Mouse (Mus musculus) midbrain, embryonic 16.5 days (tissue): ENCODE results near the gene Cfap97. TPM values are rescaled to one million over a fixed set of nuclear protein-coding genes. Genes with fewer than 3 reads are reported as not detected.

Experiments used
- ATAC-seq: fragments of 200-750 bp; cut with Nextera tagmentation; 2 replicates; pipeline ENCODE4 v1.8.0; 2017; ENCODE audit warnings: moderate TSS enrichment
- H3K27ac ChIP-seq: fragments of 300-500 bp; sonication (generic); 2 replicates; pipeline ENCODE4 v1.5.1; 2014; ENCODE audit warnings: mild to moderate bottlenecking, low read length, mixed read lengths
- H3K27me3 ChIP-seq: fragments of 300-500 bp; sonication (generic); 2 replicates; pipeline ENCODE4 v1.6.1; 2014; ENCODE audit warnings: low read depth, low read length, mixed read lengths; ENCODE audit not compliant: control insufficient read depth, insufficient read depth
- H3K36me3 ChIP-seq: fragments of 300-500 bp; sonication (generic); 2 replicates; pipeline ENCODE4 v1.6.1; 2014; ENCODE audit warnings: mild to moderate bottlenecking, low read length, moderate library complexity, mixed read lengths; ENCODE audit not compliant: control insufficient read depth, insufficient read depth
- H3K4me1 ChIP-seq: fragments of 300-500 bp; sonication (generic); 2 replicates; pipeline ENCODE4 v1.6.1; 2014; ENCODE audit warnings: mild to moderate bottlenecking, low read length, mixed read lengths; ENCODE audit not compliant: control insufficient read depth, insufficient read depth
- H3K4me2 ChIP-seq: fragments of 300-500 bp; sonication (generic); 2 replicates; pipeline ENCODE4 v1.6.1; 2014; ENCODE audit warnings: mild to moderate bottlenecking, low read length, mixed read lengths
- H3K4me3 ChIP-seq: fragments of 300-500 bp; sonication (generic); 2 replicates; pipeline ENCODE4 v1.5.1; 2014; ENCODE audit warnings: low read depth, mild to moderate bottlenecking, low read length, moderate library complexity, mixed read lengths
- H3K9ac ChIP-seq: fragments of 300-500 bp; sonication (generic); 2 replicates; pipeline ENCODE4 v1.6.1; 2014; ENCODE audit warnings: low read depth, low read length, mixed read lengths
- H3K9me3 ChIP-seq: fragments of 300-500 bp; sonication (generic); replicated peaks from 2 replicates; pipeline ENCODE4 v1.6.1; 2014; ENCODE audit warnings: mild to moderate bottlenecking, low read length, mixed read lengths; ENCODE audit not compliant: control insufficient read depth, poor library complexity, severe bottlenecking
- WGBS: fragments of 180-500 bp; shearing (Covaris S2); extraction: QIAGEN DNeasy Blood & Tissue Kit; methylation state at CpG from one replicate; pipeline ENCODE4 v1.1.7; 2014; 5-methylcytosine and 5-hydroxymethylcytosine counted together
- polyA plus RNA-seq: library from polyadenylated mRNA; unstranded; fragments of >200 nt; fragmentation: Nextera tagmentation; extraction: Ambion mirVana; gene quantifications from 2 replicates; pipeline ENCODE4 v1.2.1, GENCODE M21; 2015

The Cfap97 gene
- polyA plus RNA-seq, 1 experiment from 2014 or later = 29.2 TPM

DNA sequence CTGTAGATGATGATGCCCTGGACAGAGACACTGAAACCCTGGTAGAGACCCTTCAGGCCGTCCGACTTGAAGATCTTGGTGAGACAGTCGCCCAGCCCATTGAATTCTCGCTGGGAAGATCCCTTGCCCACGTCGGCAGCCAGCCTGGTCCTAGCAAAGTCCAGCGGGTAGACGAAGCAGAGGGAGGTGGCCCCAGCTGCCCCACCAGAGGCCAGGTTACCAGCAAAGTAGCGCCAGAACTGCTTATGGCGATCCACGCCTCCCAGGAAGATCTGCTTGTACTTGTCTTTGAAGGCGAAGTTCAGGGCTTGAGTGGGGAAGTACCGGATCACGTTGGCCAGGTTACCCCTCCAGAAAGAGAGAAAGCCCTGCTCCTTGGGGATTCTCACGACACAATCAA is 57.5 kb downstream of the Cfap97 start:
- Histone ChIP-seq H3K4me1 (peaks cover 32% of the 10 kb centered on the region), H3K4me3 (peak overlapping the region; percentile 85), H3K9me3 (no peaks in the 10 kb centered on the region), H3K27ac (no peak overlapping the region), H3K36me3 (peaks cover 21% of the 10 kb centered on the region; the same call in 1 of the 2 replicates), H3K9ac (peak overlapping the region; percentile 23; the same call in 1 of the 2 replicates), H3K4me2 (peak overlapping the region; percentile 95), H3K27me3 (no peaks in the 10 kb centered on the region)
- no peak for ATAC-seq
- 78% methylated on average over 15 of the region's 15 CpGs for WGBS

DNA sequence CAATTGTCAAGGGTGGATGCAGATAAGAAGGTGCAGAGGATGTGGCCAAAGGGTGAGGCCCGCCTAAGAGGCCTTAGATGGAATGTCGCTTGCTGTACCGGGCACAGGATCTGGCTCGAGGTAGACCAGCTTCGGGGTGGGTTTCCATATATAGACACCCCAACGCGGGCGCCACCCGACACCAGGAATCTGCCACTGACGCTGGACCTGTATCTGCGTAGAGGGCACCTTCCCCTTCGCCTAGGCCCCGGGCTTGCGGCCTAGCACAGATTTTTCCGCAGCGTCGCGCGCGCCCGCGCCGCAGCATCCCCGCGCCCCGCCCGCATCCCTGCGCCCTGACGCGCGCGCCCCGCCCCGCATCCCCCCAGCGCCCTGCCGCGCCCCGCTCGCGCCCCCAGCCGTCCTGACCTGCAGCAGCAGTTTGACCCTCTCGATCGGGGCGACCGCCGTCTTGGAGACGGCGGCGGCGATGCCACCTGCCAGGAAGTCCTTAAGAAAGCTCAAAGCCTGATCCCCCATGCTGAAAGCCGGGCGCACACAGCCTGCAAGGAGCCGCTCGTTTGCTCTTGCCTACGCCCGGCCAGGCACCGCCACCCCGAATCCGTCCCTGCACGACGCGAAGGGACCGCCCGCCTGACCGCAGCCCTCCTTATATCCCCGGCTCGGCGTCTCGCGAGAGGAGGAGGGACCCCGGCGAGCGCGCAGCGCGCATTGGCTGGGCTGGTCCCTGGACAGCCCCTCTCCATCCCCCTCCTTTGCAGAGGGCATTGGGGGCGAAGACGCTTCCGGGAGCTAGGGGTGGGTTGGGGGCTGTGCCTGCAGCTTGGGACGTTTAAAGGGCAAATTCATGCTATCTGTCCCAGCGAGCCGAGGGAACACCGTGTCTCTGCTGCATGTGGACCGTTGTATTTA is 59.1 kb downstream of the Cfap97 start, which contains the start of gene Slc25a4:
Gene Slc25a4, minus strand, starts transcription at position 881 of the 912 bp plus-strand sequence.
- Histone ChIP-seq H3K36me3 (peaks cover 10% of the 10 kb centered on the region; the same call in 1 of the 2 replicates), H3K9me3 (no peaks in the 10 kb centered on the region), H3K27ac (peak within 1 kb of the TSS; percentile 99), H3K4me1 (peaks cover 32% of the 10 kb centered on the region), H3K4me3 (peak within 1 kb of the TSS; percentile 85), H3K27me3 (no peaks in the 10 kb centered on the region), H3K4me2 (peak within 1 kb of the TSS; percentile 95), H3K9ac (peak within 1 kb of the TSS; percentile 97)
- under 1% methylated on average over 68 of the region's 84 CpGs for WGBS
- peak; percentile 98 for ATAC-seq

DNA sequence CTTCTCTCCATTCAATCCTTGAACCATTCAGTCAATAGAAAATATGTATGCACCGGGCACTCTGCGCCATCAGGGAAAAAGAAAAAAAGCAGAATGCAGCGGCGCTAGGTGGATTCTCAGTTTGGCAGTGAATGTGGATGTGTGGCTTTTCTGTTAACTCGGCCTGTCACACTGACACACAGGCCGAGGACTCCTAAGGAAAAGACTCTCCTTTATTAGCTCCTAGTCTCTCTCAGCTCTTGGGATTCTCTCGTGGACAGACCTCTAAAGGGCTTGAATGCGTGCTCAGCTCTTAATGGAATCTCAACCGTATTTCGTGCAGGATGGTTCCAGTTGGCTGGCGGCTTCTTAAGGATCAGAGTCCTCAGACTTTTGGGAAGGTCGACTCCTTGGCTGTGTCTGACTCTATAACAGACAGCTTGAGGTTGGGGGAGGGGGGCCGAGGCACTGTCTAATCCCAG is 60.1 kb downstream of the Cfap97 start:
- peak overlapping the region; percentile 97 for H3K9ac ChIP-seq
- no peaks in the 10 kb centered on the region for H3K27me3 ChIP-seq
- peaks cover 35% of the 10 kb centered on the region for H3K4me1 ChIP-seq
- 2% methylated on average over 13 of the region's 13 CpGs for WGBS
- H3K4me3 ChIP-seq = peak overlapping the region; percentile 85
- peaks cover 5% of the 10 kb centered on the region; the same call in 1 of the 2 replicates for H3K36me3 ChIP-seq
- ATAC-seq = peak; percentile 6
- no peaks in the 10 kb centered on the region for H3K9me3 ChIP-seq
- H3K27ac ChIP-seq = peak overlapping the region; percentile 99
- peak overlapping the region; percentile 95 for H3K4me2 ChIP-seq

DNA sequence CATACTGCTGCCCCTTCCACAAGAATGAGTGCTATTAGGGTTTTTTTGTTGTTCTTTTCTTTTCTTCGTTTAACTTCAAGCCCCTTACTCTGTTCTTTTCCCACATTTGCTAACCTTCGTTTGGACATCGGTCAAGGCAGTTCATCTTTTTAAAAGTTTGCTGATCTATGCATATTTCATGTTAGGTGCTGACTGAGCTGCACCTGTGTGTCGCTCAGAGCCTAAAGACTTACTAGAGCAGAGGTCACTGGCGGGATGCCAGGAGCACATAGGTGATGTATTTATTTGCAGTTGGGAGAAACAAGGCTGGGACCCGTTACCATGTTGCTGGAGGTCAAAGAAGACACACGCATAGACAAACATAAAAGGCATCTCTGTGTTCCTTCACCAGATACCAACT is 60.6 kb downstream of the Cfap97 start:
- Histone ChIP-seq H3K4me2 (peak overlapping the region; percentile 95), H3K36me3 (peaks cover 3% of the 10 kb centered on the region; the same call in 1 of the 2 replicates), H3K27ac (peak overlapping the region; percentile 99), H3K27me3 (no peaks in the 10 kb centered on the region), H3K4me3 (no peak overlapping the region), H3K4me1 (peaks cover 38% of the 10 kb centered on the region), H3K9me3 (no peaks in the 10 kb centered on the region), H3K9ac (peak overlapping the region; percentile 97; the same call in 1 of the 2 replicates)
- WGBS = 47% methylated on average over 7 of the region's 7 CpGs
- no peak for ATAC-seq

DNA sequence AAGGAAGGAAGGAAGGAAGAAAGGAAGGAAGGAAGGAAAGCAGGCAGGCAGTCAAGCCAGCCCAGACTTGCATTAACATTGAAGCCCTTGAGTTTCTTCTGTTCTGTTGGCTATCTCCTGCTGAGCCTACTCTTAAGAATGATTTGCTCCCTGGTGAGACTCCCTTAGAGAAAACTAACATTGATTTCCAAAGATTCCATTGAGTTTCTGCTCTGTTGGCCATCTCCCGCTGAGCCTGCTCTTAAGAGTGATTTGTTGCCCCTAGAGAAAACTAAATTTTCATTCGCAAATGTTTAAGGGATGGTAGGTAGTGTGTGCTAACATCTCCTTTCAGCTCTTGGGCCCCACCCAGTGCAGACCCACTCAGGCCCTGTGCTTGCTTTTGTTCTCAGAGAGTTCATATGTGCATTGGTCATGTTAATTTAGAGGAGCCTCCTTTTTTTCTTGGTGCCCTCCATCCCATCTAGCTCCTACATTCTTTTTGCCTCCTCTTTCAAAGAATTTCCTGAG is 62.5 kb downstream of the Cfap97 start:
- no peak overlapping the region for H3K9ac ChIP-seq
- no peak overlapping the region for H3K4me2 ChIP-seq
- H3K4me1 ChIP-seq = peaks cover 28% of the 10 kb centered on the region
- no peaks in the 10 kb centered on the region for H3K27me3 ChIP-seq
- H3K36me3 ChIP-seq = no peaks in the 10 kb centered on the region
- H3K27ac ChIP-seq = no peak overlapping the region
- 24% methylated on average over 2 of the region's 2 CpGs for WGBS
- H3K4me3 ChIP-seq = no peak overlapping the region
- no peak for ATAC-seq
- no peaks in the 10 kb centered on the region for H3K9me3 ChIP-seq

DNA sequence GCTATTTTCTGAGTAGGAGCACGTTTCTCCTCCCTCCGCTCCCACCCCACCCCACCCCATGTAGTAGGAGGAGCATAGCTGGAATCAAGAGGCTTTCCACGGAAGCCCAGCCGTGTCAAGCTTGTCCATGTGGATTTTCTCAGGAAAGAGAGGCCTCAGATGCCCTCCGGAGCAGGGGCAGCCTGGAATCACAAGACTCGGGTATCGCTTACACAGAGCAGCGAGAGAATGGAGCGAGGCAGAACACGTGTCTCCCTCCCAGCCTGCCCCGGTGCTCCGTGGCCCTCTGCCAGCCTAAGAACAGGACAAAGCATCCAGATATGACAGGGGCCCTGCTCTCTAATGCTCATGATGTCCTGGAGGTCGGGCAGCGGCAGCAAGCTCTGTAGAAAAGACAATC is 65.3 kb downstream of the Cfap97 start:
- no peaks in the 10 kb centered on the region for H3K36me3 ChIP-seq
- WGBS = under 1% methylated on average over 14 of the region's 14 CpGs
- ATAC-seq = peak; percentile 88
- H3K4me1 ChIP-seq = peaks cover 13% of the 10 kb centered on the region
- peak overlapping the region; percentile 85 for H3K27ac ChIP-seq
- H3K4me3 ChIP-seq = peak overlapping the region; percentile 44
- H3K9ac ChIP-seq = peak overlapping the region; percentile 74
- peak overlapping the region; percentile 77 for H3K4me2 ChIP-seq
- no peaks in the 10 kb centered on the region for H3K27me3 ChIP-seq
- H3K9me3 ChIP-seq = no peaks in the 10 kb centered on the region

DNA sequence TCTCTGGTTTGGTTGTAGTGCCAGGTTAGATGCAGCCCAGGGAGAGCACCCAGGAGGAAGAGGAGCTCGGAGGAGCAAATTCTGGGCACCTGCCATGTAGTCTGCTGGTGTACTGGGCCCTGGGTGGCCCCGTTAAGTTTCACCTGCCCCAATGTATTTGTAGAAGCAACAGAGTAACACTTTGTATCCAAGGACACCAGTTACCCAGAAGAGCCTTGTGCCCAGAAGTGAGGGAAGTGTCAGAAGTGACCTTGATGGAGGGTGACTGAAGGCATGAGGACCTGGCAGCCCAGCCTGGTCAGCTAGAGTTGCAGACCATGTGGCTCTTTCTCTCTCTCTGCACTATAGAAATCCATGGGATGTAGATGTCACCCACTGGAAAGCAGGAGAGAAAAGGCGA is 69.0 kb downstream of the Cfap97 start:
- Histone ChIP-seq H3K4me1 (peaks cover 7% of the 10 kb centered on the region), H3K27ac (no peak overlapping the region), H3K27me3 (no peaks in the 10 kb centered on the region), H3K4me3 (no peak overlapping the region), H3K36me3 (no peaks in the 10 kb centered on the region), H3K9ac (no peak overlapping the region), H3K9me3 (no peaks in the 10 kb centered on the region), H3K4me2 (no peak overlapping the region)
- WGBS = 73% methylated on average over 3 of the region's 3 CpGs
- ATAC-seq = no peak

DNA sequence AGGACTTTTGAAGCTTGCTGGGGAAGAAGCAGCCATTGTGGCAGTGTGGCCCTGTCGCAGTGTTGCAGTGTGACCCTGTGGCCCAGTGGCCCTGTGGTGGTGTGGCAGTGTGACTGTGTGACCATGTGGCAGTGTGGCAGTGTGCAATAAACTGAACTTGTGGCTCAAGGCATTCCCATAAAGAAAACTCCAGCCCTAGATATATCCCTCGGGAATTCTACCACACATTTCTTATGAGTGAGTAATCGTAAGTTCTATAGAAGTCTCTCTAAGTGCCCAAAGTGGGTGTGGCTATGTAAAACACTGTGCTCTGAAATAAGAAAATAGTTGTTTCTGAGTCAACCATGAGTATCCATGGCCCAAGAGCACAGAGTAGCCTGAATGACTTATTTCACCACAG is 73.9 kb downstream of the Cfap97 start:
- Histone ChIP-seq H3K27ac (no peak overlapping the region), H3K27me3 (no peaks in the 10 kb centered on the region), H3K9ac (no peak overlapping the region), H3K36me3 (no peaks in the 10 kb centered on the region), H3K9me3 (no peaks in the 10 kb centered on the region), H3K4me2 (no peak overlapping the region), H3K4me3 (no peak overlapping the region), H3K4me1 (no peaks in the 10 kb centered on the region)
- WGBS = 76% methylated on average over 3 of the region's 3 CpGs
- ATAC-seq = no peak

DNA sequence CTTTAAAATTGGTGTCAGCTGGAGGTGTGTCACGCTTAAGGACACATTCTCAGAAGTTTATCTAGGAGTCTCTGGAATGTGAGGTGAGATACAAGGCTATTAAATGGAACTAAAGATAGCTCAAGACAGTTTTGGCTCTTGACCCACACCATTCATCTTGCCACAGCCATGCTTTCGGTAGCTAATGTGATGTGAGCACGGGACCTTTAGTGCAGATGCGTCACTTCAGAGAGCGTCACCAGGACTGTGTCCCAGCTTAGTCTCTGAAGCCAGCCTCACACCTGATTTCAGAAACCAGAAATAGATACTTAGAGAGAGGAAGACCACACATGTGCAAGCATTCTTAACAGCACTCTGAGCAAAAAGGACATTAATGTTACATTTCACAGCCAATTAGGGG is 75.1 kb downstream of the Cfap97 start:
- WGBS = 92% methylated on average over 5 of the region's 5 CpGs
- no peak overlapping the region for H3K27ac ChIP-seq

More for the DNA sequence above, 75.1 kb downstream of the Cfap97 start:
- H3K36me3 ChIP-seq = no peaks in the 10 kb centered on the region
- no peak for ATAC-seq
- H3K9ac ChIP-seq = no peak overlapping the region
- H3K9me3 ChIP-seq = no peaks in the 10 kb centered on the region
- no peak overlapping the region for H3K4me2 ChIP-seq
- H3K4me1 ChIP-seq = no peaks in the 10 kb centered on the region
- no peak overlapping the region for H3K4me3 ChIP-seq
- no peaks in the 10 kb centered on the region for H3K27me3 ChIP-seq
